Mouse (Mus musculus) CH12.LX (cell line): Measurements from ENCODE around the gene Trim11. TPM values are rescaled to one million over a fixed set of nuclear protein-coding genes. Genes with fewer than 3 reads are reported as not detected.

Experiments used
- DNase-seq: peaks from one replicate; pipeline ENCODE4 v3.0.0-alpha.2; 2013; ENCODE audit errors: extremely low read depth
- H3K27ac ChIP-seq: 2 replicates; pipeline ENCODE4 v1.5.1; 2012; ENCODE audit warnings: low read depth, mild to moderate bottlenecking, control low read depth, moderate library complexity; ENCODE audit not compliant: insufficient read depth
- H3K27me3 ChIP-seq: replicated peaks from 2 replicates; pipeline ENCODE3; 2012; ENCODE audit warnings: inconsistent platforms
- H3K36me3 ChIP-seq, 2 experiments: replicated peaks in 1 of 2; 2 replicates each; pipeline versions ENCODE3 to v1.6.1; 2012; ENCODE audit warnings: inconsistent platforms in 1 of 2, low read length in 1 of 2, mild to moderate bottlenecking in 1 of 2, mixed read lengths in 1 of 2, moderate library complexity in 1 of 2; ENCODE audit not compliant: control insufficient read depth in 1 of 2, insufficient read depth in 1 of 2
- H3K4me1 ChIP-seq, 2 experiments: 2 replicates each; pipeline ENCODE4 v1.6.1; 2012; ENCODE audit warnings: inconsistent platforms in 1 of 2, moderate library complexity in 1 of 2; ENCODE audit not compliant: insufficient read depth in 2 of 2, control insufficient read depth in 1 of 2
- H3K4me2 ChIP-seq: 2 replicates; pipeline ENCODE4 v1.6.1; 2012; ENCODE audit warnings: low read depth, mild to moderate bottlenecking, control low read depth; ENCODE audit not compliant: poor library complexity, insufficient read depth, severe bottlenecking
- H3K4me3 ChIP-seq, 3 experiments: fragments of 150-350 bp in 1 of 3; sonication (generic) in 1 of 3; replicated peaks in 1 of 3; 2 replicates each; pipeline versions ENCODE3 to v1.5.1; 2011 to 2012; ENCODE audit warnings: low read depth in 2 of 3, low read length in 2 of 3, mild to moderate bottlenecking in 2 of 3, moderate library complexity in 2 of 3, control low read depth in 1 of 3, improper control_type of control experiment in 1 of 3, inconsistent platforms in 1 of 3, mixed read lengths in 1 of 3; ENCODE audit not compliant: poor library complexity in 1 of 3
- H3K79me2 ChIP-seq: replicated peaks from 2 replicates; pipeline ENCODE4 v1.6.1; 2012; ENCODE audit warnings: mild to moderate bottlenecking, moderate library complexity; ENCODE audit not compliant: control insufficient read depth, poor library complexity, insufficient read depth, severe bottlenecking; ENCODE audit errors: extremely low read depth
- H3K9ac ChIP-seq: 2 replicates; pipeline ENCODE4 v1.6.1; 2012; ENCODE audit warnings: low read depth, mild to moderate bottlenecking, control low read depth, moderate library complexity; ENCODE audit not compliant: insufficient read depth
- H3K9me3 ChIP-seq: replicated peaks from 2 replicates; pipeline ENCODE3; 2012; ENCODE audit warnings: low read length, inconsistent platforms, mixed read lengths
- BHLHE40 ChIP-seq: IDR thresholded peaks from 2 replicates; pipeline ENCODE4 v1.6.1; 2011; ENCODE audit warnings: mild to moderate bottlenecking, low read depth, low read length, improper control_type of control experiment
- CHD2 ChIP-seq: IDR thresholded peaks from 2 replicates; pipeline ENCODE4 v1.6.1; 2011; ENCODE audit warnings: low read length, improper control_type of control experiment
- CTCF ChIP-seq, 2 experiments: IDR thresholded peaks in 1 of 2; conservative IDR thresholded peaks in 1 of 2; 2 replicates each; pipeline ENCODE4 v1.5.1; 2011 to 2012; ENCODE audit warnings: low read depth in 2 of 2, low read length in 2 of 2, improper control_type of control experiment in 1 of 2, inconsistent platforms in 1 of 2, mild to moderate bottlenecking in 1 of 2, moderate library complexity in 1 of 2
- ETS1 ChIP-seq: conservative IDR thresholded peaks from 2 replicates; pipeline ENCODE4 v1.6.1; 2012; ENCODE audit warnings: low read depth, mild to moderate bottlenecking, inconsistent platforms, low read length, improper control_type of control experiment, moderate library complexity
- HCFC1 ChIP-seq: IDR thresholded peaks from 2 replicates; pipeline ENCODE4 v1.6.1; 2012; ENCODE audit warnings: low read depth, mild to moderate bottlenecking, inconsistent platforms, low read length, improper control_type of control experiment
- IRF4 ChIP-seq: IDR thresholded peaks from 2 replicates; pipeline ENCODE4 v1.6.1; 2014; ENCODE audit warnings: low read depth, mild to moderate bottlenecking, inconsistent platforms, low read length, improper control_type of control experiment
- JUN ChIP-seq: IDR thresholded peaks from 2 replicates; pipeline ENCODE4 v1.6.1; 2011; ENCODE audit warnings: low read depth, mild to moderate bottlenecking, low read length, improper control_type of control experiment, moderate library complexity; ENCODE audit not compliant: insufficient read depth
- KAT2A ChIP-seq: IDR thresholded peaks from 2 replicates; pipeline ENCODE4 v1.6.1; 2012; ENCODE audit warnings: low read length, improper control_type of control experiment, inconsistent platforms; ENCODE audit not compliant: insufficient replicate concordance
- MEF2A ChIP-seq: IDR thresholded peaks from 2 replicates; pipeline ENCODE4 v1.6.1; 2014; ENCODE audit warnings: low read depth, mild to moderate bottlenecking, inconsistent platforms, low read length, improper control_type of control experiment, borderline replicate concordance
- MXI1 ChIP-seq: IDR thresholded peaks from 2 replicates; pipeline ENCODE4 v1.6.1; 2011; ENCODE audit warnings: mild to moderate bottlenecking, low read depth, low read length, improper control_type of control experiment
- MYC ChIP-seq: IDR thresholded peaks from 2 replicates; pipeline ENCODE4 v1.6.1; 2011; ENCODE audit warnings: low read depth, mild to moderate bottlenecking, improper control_type of control experiment, low read length
- NRF1 ChIP-seq: IDR thresholded peaks from 2 replicates; pipeline ENCODE4 v1.6.1; 2014; ENCODE audit warnings: low read depth, mild to moderate bottlenecking, inconsistent platforms, low read length, improper control_type of control experiment, moderate library complexity
- POLR2AphosphoS2 ChIP-seq: IDR thresholded peaks from 2 replicates; pipeline ENCODE4 v1.6.1; 2011; ENCODE audit warnings: low read depth, low read length, improper control_type of control experiment
- RAD21 ChIP-seq: IDR thresholded peaks from 2 replicates; pipeline ENCODE4 v1.6.1; 2011; ENCODE audit warnings: low read depth, mild to moderate bottlenecking, low read length, improper control_type of control experiment, moderate library complexity
- RCOR1 ChIP-seq: conservative IDR thresholded peaks from 2 replicates; pipeline ENCODE4 v1.6.1; 2012; ENCODE audit warnings: low read depth, mild to moderate bottlenecking, inconsistent platforms, low read length, improper control_type of control experiment
- SIN3A ChIP-seq: IDR thresholded peaks from 2 replicates; pipeline ENCODE4 v1.6.1; 2012; ENCODE audit warnings: low read length, improper control_type of control experiment, inconsistent platforms
- SMC3 ChIP-seq: IDR thresholded peaks from 2 replicates; pipeline ENCODE4 v1.6.1; 2011; ENCODE audit warnings: low read depth, low read length, improper control_type of control experiment
- TBP ChIP-seq: conservative IDR thresholded peaks from 2 replicates; pipeline ENCODE4 v1.6.1; 2011; ENCODE audit warnings: low read depth, low read length, improper control_type of control experiment
- UBTF ChIP-seq: IDR thresholded peaks from 2 replicates; pipeline ENCODE4 v1.6.1; 2012; ENCODE audit warnings: low read depth, mild to moderate bottlenecking, inconsistent platforms, low read length, improper control_type of control experiment, moderate library complexity
- USF1 ChIP-seq: IDR thresholded peaks from 2 replicates; pipeline ENCODE4 v1.6.1; 2014; ENCODE audit warnings: low read depth, mild to moderate bottlenecking, inconsistent platforms, low read length, improper control_type of control experiment
- ZMIZ1 ChIP-seq: IDR thresholded peaks from 2 replicates; pipeline ENCODE4 v1.6.1; 2012; ENCODE audit warnings: low read depth, mild to moderate bottlenecking, inconsistent platforms, low read length, improper control_type of control experiment
- ZNF384 ChIP-seq: IDR thresholded peaks from 2 replicates; pipeline ENCODE4 v1.6.1; 2012; ENCODE audit warnings: low read depth, low read length, improper control_type of control experiment, inconsistent platforms
- dilution Hi-C: fragments of 300-500 bp; cut with MboI; formaldehyde crosslinking; loops from 2 replicates; pipeline ENCODE4 v1.14.3; 2020; ENCODE audit warnings: low sequenced_read_pairs; ENCODE audit not compliant: extremely low pct_unique_long_range_greater_than_20kb, extremely low pct_ligation_motif_present
- in situ Hi-C: fragments of 300-500 bp; cut with MboI; formaldehyde crosslinking; loops from 3 replicates; pipeline ENCODE4 v1.14.3; 2019; ENCODE audit warnings: low sequenced_read_pairs, low pct_ligation_motif_present, low pct_unique_long_range_greater_than_20kb, mixed read lengths
- polyA plus RNA-seq: library from polyadenylated mRNA; unstranded; fragments of >175 nt; gene quantifications from 2 replicates; pipeline ENCODE4 v1.2.1, GENCODE M21; 2012; ENCODE audit warnings: low read depth; ENCODE audit not compliant: insufficient read length
- total RNA-seq, 2 experiments: library from RNA; depleted of rRNA; stranded (reverse); fragments of 300-350 nt in 1 of 2; fragments of >200 nt in 1 of 2; gene quantifications; 2 replicates each; pipeline ENCODE4 v1.2.3; 2012 to 2014

The Trim11 gene
- total and polyA plus RNA-seq, 3 experiments = 21.8 to 33.2 (median 23.2) TPM

- H3K79me2 ChIP-seq = no peaks in the 10 kb centered on the region
- in situ Hi-C loops (no loop called here), dilution Hi-C loops (no loop called here)
- no peaks in the 10 kb centered on the region for H3K9me3 ChIP-seq
- no peaks in the 10 kb centered on the region for H3K36me3 ChIP-seq
- H3K4me3 ChIP-seq = no peak overlapping the region
- peaks cover 0 to 13% of the 10 kb centered on the region in 2 experiments; a peak in 2 of 4 replicates for H3K4me1 ChIP-seq
- TF ChIP-seq HCFC1 (no peak), MXI1 (no peak), ETS1 (no peak), BHLHE40 (no peak), IRF4 (no peak), MYC (no peak)
- no peak overlapping the region for H3K27ac ChIP-seq
- no peak overlapping the region for H3K9ac ChIP-seq
- no peak overlapping the region for H3K4me2 ChIP-seq
- DNase-seq = no peak
- peaks cover 75% of the 10 kb centered on the region for H3K27me3 ChIP-seq
These were observed 24.6 kb downstream of the Trim11 start for GRCm38 (mm10) chr11:59002327-59003079.

GRCm38 (mm10) chr11:59015052-59015451, 37.2 kb downstream of the Trim11 start:
- Histone ChIP-seq H3K36me3 (no peaks in the 10 kb centered on the region), H3K27ac (no peak overlapping the region), H3K79me2 (no peaks in the 10 kb centered on the region), H3K9ac (no peak overlapping the region), H3K27me3 (peaks cover 98% of the 10 kb centered on the region), H3K4me1 (peaks cover 2 to 6% of the 10 kb centered on the region in 2 experiments; a peak in 3 of 4 replicates), H3K9me3 (no peaks in the 10 kb centered on the region), H3K4me2 (no peak overlapping the region), H3K4me3 (no peak overlapping the region)
- dilution Hi-C loops (no loop called here), in situ Hi-C loops (no loop called here)
- DNase-seq = peak; percentile 39
- TF ChIP-seq USF1 = no peak
- TF ChIP-seq MEF2A = no peak
- TF ChIP-seq RCOR1 = no peak
- no peak for TF ChIP-seq JUN
- TF ChIP-seq NRF1 = no peak
- TF ChIP-seq POLR2AphosphoS2 = no peak
- no peak for TF ChIP-seq MXI1
- no peak for TF ChIP-seq CHD2
- TF ChIP-seq ZNF384 = no peak
- TF ChIP-seq MYC = no peak
- peak; percentile 49 for TF ChIP-seq SMC3
- no peak for TF ChIP-seq SIN3A
- TF ChIP-seq UBTF = no peak
- peak; percentile 56 for TF ChIP-seq RAD21
- no peak for TF ChIP-seq ZMIZ1
- no peak for TF ChIP-seq HCFC1
- no peak for TF ChIP-seq TBP
- TF ChIP-seq BHLHE40 = no peak
- no peak for TF ChIP-seq KAT2A
- peak in 1 of 2 experiments; percentile 75; a peak in 2 of 4 replicates for TF ChIP-seq CTCF (conservative IDR thresholded peaks at IDR 0.05 in 1 of 2, IDR thresholded peaks at IDR 0.05 in 1 of 2; ENCODE audit: low read depth in 2 of 2, low read length in 2 of 2)
